In genomic region chr5:135847460-135847859, GRCm38 (mm10) we compare ENCODE assay signal across 1 mouse cellular context.
TF ChIP-seq lines count a peak whose summit lies in the region.

No protein-coding gene starts in this region.

TF ChIP-seq in ES-E14, 5 proteins besides CTCF, POLR2A, EP300 and RAD21:
- TF ChIP-seq HCFC1 (IDR thresholded peaks at IDR 0.05; ENCODE audit: borderline replicate concordance, insufficient read depth, low read length) (no peak), ZC3H11A (IDR thresholded peaks at IDR 0.05; ENCODE audit: borderline replicate concordance, low read depth, low read length) (peak; percentile 58; the same call in 1 of the 2 replicates)
TF ChIP-seq in ES-E14: peak in this region for 1.
